37 mouse cellular contexts compared by ENCODE assay signal in genomic region chr1:88099691-88100090, GRCm38 (mm10). TPM values are rescaled to one million over a fixed set of nuclear protein-coding genes. Genes with fewer than 3 reads are reported as not detected.
"Had no signal": no experiment of that assay in that cellular context is flagged by ENCODE, and none has a peak within 500 bp of the region (broad histone marks: within the 10 kb centered on the region; RNA-seq: fewer than 3 reads in every experiment).

No protein-coding gene starts in this region.

RNA-seq across cellular contexts. Expression of gene Ugt1a6b, which starts 3.4 kb away (rescaled TPM):
- total RNA-seq: layer of hippocampus, adult 18-20 months; layer of hippocampus, postnatal 36 days; left cerebral cortex, postnatal 25 days; left cerebral cortex, postnatal 4 days had no signal
- polyA plus RNA-seq: heart, embryonic 10.5 days; heart, embryonic 12.5 days; heart, embryonic 14.5 days; hindbrain, embryonic 10.5 days; inflammation-experienced regulatory T-cells, adult 6 months; kidney, embryonic 14.5 days; limb, embryonic 11.5 days; limb, embryonic 13.5 days had no signal

RNA-seq across cellular contexts. Expression of gene Ugt1a8, which starts 12.1 kb away (rescaled TPM):
- total RNA-seq: gastrocnemius, adult 18-20 months; gastrocnemius, adult 8-10 months; gastrocnemius, postnatal 14 days; gastrocnemius, postnatal 36 days; heart, adult 18-20 months; heart, adult 8-10 months; heart, postnatal 10 days; heart, postnatal 25 days; heart, postnatal 4 days; layer of hippocampus, adult 18-20 months; layer of hippocampus, adult 8-10 months; layer of hippocampus, postnatal 14 days; layer of hippocampus, postnatal 36 days; left cerebral cortex, adult 18-20 months; left cerebral cortex, adult 8-10 months; left cerebral cortex, postnatal 10 days; left cerebral cortex, postnatal 25 days; left cerebral cortex, postnatal 4 days had no signal
- polyA plus RNA-seq: heart, embryonic 10.5 days; heart, embryonic 12.5 days; heart, embryonic 14.5 days; heart, embryonic 16.5 days; hindbrain, embryonic 10.5 days; hindbrain, embryonic 12.5 days; hindbrain, embryonic 14.5 days; hindbrain, embryonic 16.5 days; intestine, embryonic 15.5 days; kidney, embryonic 14.5 days; kidney, embryonic 16.5 days; large intestine, adult 2 months; limb, embryonic 11.5 days; limb, embryonic 13.5 days; limb, embryonic 15.5 days; liver, embryonic 12.5 days; liver, embryonic 14.5 days; liver, embryonic 16.5 days had no signal

RNA-seq across cellular contexts. Expression of gene Ugt1a9, which starts 29.1 kb away (rescaled TPM):
- total RNA-seq: gastrocnemius, adult 8-10 months; gastrocnemius, postnatal 14 days; gastrocnemius, postnatal 36 days; heart, adult 18-20 months; heart, adult 8-10 months; heart, postnatal 10 days; heart, postnatal 25 days; heart, postnatal 4 days; layer of hippocampus, adult 18-20 months; layer of hippocampus, adult 8-10 months; layer of hippocampus, postnatal 14 days; layer of hippocampus, postnatal 36 days; left cerebral cortex, adult 18-20 months; left cerebral cortex, adult 8-10 months; left cerebral cortex, postnatal 10 days; left cerebral cortex, postnatal 25 days; left cerebral cortex, postnatal 4 days had no signal
- polyA plus RNA-seq: heart, embryonic 10.5 days; heart, embryonic 12.5 days; heart, embryonic 14.5 days; heart, embryonic 16.5 days; hindbrain, embryonic 10.5 days; hindbrain, embryonic 12.5 days; hindbrain, embryonic 14.5 days; hindbrain, embryonic 16.5 days; inflammation-experienced regulatory T-cells, adult 6 months; limb, embryonic 11.5 days; limb, embryonic 13.5 days; limb, embryonic 15.5 days had no signal

RNA-seq across cellular contexts. Expression of gene Ugt1a6a, which starts 34.9 kb away (rescaled TPM):
- polyA plus RNA-seq: heart, embryonic 10.5 days; heart, embryonic 12.5 days had no signal
